Mouse (Mus musculus) heart, adult 8-10 months (tissue): ENCODE results near the gene Csnk1d. TPM values are rescaled to one million over a fixed set of nuclear protein-coding genes. Genes with fewer than 3 reads are reported as not detected.
A peak's percentile ranks its signal among the peaks of the same experiment; 100 is the strongest.

Experiments
- DNase-seq: peaks from one replicate; pipeline ENCODE4 v3.0.0; 2022; ENCODE audit warnings: low spot score
- total RNA-seq, 4 experiments: library from RNA; stranded (reverse); gene quantifications; 2 replicates each; pipeline ENCODE4 v1.2.4; 2022

Csnk1d gene
- total RNA-seq = 10 to 100 TPM; 52.1 to 61.2 (median 56.3) TPM

- peak; percentile 99 for DNase-seq
Measured at GRCm38 (mm10) chr11:120990951-120991526, at the start of gene Csnk1d. Csnk1d (minus strand) TSS chr11:120991330.

- no peak for DNase-seq
Measured at GRCm38 (mm10) chr11:121039302-121039701, 48.2 kb upstream of the Csnk1d start, which contains the start of gene Cd7. Cd7 (minus strand) TSS chr11:121039418.

DNA sequence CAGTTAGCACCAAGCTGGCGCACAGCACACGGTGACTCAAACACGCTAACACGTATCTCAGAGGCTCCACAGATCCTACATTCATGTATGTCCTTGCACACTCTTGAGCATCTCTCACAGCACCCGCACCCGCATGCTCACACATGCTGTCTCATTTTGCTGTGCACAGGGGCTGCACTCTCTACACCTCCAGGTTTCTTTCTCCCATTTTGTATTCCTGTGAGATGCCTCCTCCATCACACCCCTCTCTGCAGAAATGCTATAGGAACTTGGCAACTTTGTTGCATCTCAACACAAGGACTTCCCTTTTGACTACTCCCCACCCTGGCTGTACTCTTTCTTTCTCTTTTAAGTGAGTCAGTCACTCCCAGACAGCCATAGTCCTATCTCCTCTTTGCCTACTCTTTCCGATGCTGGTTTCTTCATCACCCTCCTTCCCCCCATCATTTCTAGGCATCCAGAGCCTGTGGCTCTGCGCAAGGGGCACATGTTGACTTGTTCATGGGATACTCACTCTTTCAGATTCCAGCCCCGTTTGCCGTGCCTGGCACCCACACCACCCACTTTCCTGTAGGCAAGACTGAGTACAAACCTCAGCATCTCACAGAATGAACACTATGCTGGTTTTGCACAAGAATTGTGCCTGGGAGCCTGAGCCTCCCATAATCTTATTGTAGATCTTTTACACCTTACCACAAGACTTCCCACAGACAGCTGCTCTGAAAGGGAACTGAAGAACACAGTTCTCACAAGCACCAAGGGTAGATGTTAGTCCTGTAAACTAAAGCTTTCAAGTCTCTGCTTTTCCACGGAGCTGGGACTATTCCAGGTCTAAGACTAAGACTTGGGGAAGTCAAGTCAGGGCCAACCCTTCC, 47.5 kb upstream of the Csnk1d start:
- no peak for DNase-seq

DNA sequence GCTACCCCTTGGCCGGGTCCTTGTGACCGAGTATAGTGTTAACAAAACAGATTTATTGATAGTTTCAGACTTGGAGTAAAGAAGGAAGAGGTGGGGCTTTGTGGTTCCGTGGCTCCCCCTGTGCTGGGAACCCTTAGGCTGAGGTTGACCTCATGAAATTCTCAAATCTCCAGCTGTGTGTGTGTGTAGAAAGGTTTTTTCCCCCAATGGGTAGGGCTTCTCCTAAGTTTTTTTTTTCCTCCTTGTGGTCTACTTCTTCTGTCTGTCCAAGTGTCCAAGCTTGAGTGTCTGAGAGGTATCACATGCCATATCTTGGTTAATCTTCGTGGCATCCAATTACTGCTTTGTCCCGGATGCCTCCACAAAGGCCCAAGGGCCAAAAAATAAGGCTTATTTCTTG, 42.0 kb upstream of the Csnk1d start:
- no peak for DNase-seq

GRCm38 (mm10) chr11:121027259-121027658, 36.1 kb upstream of the Csnk1d start:
- DNase-seq = no peak

- DNase-seq = no peak
Measured at GRCm38 (mm10) chr11:121024163-121024562, 33.0 kb upstream of the Csnk1d start.

- DNase-seq = no peak
Measured at GRCm38 (mm10) chr11:121019501-121019900, 28.4 kb upstream of the Csnk1d start.

DNA sequence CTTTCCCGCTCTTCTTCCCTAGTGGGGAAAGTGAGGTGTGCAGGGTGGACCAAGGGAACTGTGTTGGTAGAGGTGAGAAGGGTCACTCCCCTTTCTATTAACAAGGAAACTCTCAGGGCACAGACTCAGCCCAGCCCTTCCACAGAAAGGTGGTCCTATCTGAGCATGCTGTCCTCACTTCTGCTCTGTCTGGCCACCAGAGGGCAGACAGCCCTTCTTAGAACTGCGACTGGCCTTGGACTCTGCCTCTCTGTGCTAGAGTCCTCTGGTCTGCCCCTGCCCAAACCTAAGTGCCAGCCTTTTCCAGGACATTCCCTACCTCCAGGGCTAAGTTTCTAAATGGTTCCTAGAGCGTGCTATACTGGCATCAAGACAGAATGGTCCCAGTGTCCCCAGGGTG, 26.6 kb upstream of the Csnk1d start:
- DNase-seq = peak; percentile 60

- no peak for DNase-seq
Measured at GRCm38 (mm10) chr11:121015472-121015871, 24.3 kb upstream of the Csnk1d start.

- peak; percentile 68 for DNase-seq
Measured at GRCm38 (mm10) chr11:121014896-121015300, 23.8 kb upstream of the Csnk1d start.

GRCm38 (mm10) chr11:121013656-121014055, 22.5 kb upstream of the Csnk1d start:
- DNase-seq = no peak

GRCm38 (mm10) chr11:121010044-121010755, 19.1 kb upstream of the Csnk1d start:
- no peak for DNase-seq

DNA sequence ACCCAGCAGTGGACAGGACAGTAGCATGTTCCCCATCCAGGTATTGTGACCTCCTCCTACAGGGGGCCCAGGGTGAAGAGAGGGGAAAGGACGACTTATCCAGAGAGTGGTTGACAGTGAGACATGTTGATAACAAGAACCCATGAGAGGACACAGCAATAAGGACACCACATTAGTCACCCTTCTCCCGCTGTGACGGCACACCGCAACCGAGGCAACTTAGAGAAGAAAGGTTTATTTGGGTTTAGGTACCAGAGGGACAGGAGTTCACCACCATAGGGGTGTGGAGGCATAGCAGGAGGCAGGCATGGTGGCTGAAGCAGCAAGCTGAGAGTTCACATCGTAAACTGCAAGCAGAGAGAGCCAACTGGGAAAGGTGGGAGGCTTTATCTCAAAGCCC, 15.1 kb upstream of the Csnk1d start:
- no peak for DNase-seq

DNA sequence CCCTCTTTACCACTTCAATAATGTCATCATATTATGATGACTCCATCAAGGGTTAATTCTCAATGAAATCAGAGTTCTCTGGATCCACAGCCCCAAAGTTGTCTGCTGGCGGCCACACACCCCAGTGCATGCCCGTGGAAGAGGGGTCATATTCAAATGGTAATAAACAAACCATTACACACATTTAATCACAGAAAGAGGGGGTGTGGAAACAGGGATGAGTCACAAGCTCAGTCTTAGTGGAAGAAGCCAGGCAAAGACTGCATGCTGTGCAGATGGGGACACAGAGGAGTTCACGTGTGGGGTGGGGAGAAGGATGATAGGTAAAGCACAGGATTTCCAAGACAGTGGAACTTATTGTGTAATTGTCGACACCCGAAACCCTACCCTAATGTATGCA, 13.2 kb upstream of the Csnk1d start:
- no peak for DNase-seq

GRCm38 (mm10) chr11:121001966-121002365, 10.8 kb upstream of the Csnk1d start:
- DNase-seq = no peak

DNA sequence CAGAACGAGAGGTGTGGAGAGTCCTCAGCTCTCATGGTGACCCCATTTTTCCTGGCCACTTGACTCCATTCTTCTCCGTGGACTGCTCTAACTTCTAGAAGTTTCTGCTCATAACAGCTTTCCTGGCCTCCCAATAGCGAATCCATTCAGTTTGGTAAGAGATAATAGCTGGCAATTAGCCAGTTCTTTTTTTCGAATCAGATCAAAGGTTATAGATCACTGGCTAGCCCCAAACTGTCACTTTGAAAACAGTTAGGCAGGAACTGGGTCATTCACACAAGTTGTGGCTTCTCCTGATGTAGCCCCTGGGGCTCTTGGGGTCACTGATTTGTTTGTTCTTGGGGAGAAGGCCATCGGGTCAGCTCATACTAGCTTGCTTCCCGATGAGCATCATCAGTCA, 3.6 kb upstream of the Csnk1d start:
- no peak for DNase-seq

- DNase-seq = no peak
Measured at GRCm38 (mm10) chr11:120993586-120993985, 2.5 kb upstream of the Csnk1d start.

GRCm38 (mm10) chr11:120993080-120993479, 1.9 kb upstream of the Csnk1d start:
- no peak for DNase-seq

DNA sequence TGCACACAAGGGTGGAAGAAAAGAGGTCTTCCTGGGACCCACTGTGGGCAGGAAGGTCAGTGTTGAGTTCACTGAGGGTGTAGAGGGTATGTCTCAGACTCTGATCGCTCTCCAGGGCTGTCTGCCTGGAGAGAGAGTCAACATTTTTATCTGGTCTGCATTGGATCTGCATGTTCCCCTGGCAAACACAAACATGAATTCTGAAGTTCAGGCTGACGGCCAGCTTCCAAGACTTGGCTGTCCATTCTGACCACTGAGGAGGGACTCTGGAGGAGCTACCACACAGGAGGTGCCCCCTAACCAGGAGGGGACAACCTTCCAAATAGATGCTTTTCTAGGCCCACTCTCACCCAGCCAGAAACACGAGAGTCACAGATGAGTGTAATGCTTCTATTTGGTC, 661 bp upstream of the Csnk1d start:
- peak; percentile 74 for DNase-seq

GRCm38 (mm10) chr11:120990126-120990781, 876 bp downstream of the Csnk1d start:
- DNase-seq = no peak

DNA sequence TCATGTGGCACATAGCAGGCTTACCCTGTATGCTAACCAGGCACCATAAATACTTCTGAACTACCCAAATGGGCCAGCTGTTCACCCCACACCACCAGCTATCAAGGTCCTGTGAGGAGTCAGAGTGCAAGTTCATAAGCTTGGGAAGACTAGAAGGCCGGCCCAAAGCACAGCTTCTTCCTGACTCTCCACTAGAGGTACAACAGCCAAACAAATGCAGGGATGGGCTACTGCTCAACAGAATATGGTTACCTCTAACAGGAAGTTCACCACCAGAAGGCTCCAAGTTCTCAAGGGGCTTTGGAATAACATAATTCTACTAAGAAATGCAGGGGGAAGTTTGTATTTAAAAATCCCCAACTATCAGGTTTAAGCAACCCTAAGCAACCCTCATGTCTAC, 1.6 kb downstream of the Csnk1d start:
- no peak for DNase-seq

- DNase-seq = no peak
Measured at GRCm38 (mm10) chr11:120988410-120988809, 2.7 kb downstream of the Csnk1d start.
